Mouse (Mus musculus) heart, adult 2 months (tissue): ENCODE measurements around the gene Dgkz.

Experiments used
- CTCF ChIP-seq: fragments of 200-600 bp; IDR thresholded peaks from 2 replicates; pipeline ENCODE4 v1.8.1; 2022; ENCODE audit warnings: antibody characterized with exemption, mild to moderate bottlenecking, moderate library complexity
- EP300 ChIP-seq: fragments of 200-500 bp; IDR thresholded peaks from 2 replicates; pipeline ENCODE4 v1.6.1; 2011; ENCODE audit warnings: low read depth, low read length, control low read depth; ENCODE audit not compliant: insufficient read depth
- POLR2A ChIP-seq: fragments of 200-500 bp; IDR thresholded peaks from 2 replicates; pipeline ENCODE4 v1.6.1; 2011; ENCODE audit warnings: mild to moderate bottlenecking, low read depth, low read length, control low read depth; ENCODE audit not compliant: insufficient read depth

DNA sequence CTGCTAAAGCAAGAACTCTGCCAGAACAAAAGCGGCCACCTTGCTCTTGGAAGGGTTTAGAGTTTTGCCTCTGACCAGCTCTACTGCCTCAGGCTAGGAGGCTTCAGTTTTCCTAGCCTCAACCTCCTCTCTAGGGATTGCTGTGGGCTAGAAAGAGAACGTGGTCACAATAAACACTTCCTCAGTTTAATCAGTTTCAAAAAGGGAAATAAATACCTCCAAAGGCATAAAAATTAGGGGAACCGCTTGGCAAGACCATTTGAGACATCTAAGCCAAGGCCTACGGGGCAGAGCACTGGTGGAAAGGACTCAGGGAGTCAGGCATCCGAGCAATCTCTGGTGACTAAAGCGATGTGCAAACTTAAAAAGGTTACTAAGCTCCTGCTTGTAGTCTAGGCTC is 19.8 kb downstream of the Dgkz start:
- TF ChIP-seq CTCF (no peak), POLR2A (no peak), EP300 (no peak)
